Mouse (Mus musculus) megakaryocyte, embryonic 14.5 days (primary cell): ENCODE measurements at regions not wholly inside any gene's neighbourhood (a gene's known extent, or its start where the extent isn't known, plus 50 kb on each side); places are given as distances from the start of the nearest gene placed in this dataset.

Experiments used
- FLI1 ChIP-seq: IDR thresholded peaks from 2 replicates; pipeline ENCODE4 v1.6.1; 2012; ENCODE audit warnings: low read length, inconsistent platforms, mixed read lengths
- GATA1 ChIP-seq: IDR thresholded peaks from 3 replicates; pipeline ENCODE4 v1.6.1; 2012; ENCODE audit warnings: mixed read lengths, low read length, inconsistent platforms, borderline replicate concordance

GRCm38 (mm10) chr13:85459387-85459786, 170.5 kb upstream of the Rasa1 start:
- no peak for TF ChIP-seq GATA1
- TF ChIP-seq FLI1 = no peak
